Mouse (Mus musculus): Measurements from ENCODE around the gene Cd209e. TPM values are rescaled to one million over a fixed set of nuclear protein-coding genes. Genes with fewer than 3 reads are reported as not detected.
A peak's percentile ranks its signal among the peaks of the same experiment; 100 is the strongest.
"Not testable (repeated sequence)": the region's sequence is repeated elsewhere in the genome, so short reads cannot be mapped to it uniquely, and the experiment has no call there.

Cd209e gene
- total RNA-seq (2021) = not detected
- long read RNA-seq, experiment 1, partial matches to known transcripts = 0 of 1 reads
- long read RNA-seq, experiment 1, other reads (novel, unspliced or antisense) = 0 of 1 reads
- long read RNA-seq, experiment 2 = 0 reads

DNA sequence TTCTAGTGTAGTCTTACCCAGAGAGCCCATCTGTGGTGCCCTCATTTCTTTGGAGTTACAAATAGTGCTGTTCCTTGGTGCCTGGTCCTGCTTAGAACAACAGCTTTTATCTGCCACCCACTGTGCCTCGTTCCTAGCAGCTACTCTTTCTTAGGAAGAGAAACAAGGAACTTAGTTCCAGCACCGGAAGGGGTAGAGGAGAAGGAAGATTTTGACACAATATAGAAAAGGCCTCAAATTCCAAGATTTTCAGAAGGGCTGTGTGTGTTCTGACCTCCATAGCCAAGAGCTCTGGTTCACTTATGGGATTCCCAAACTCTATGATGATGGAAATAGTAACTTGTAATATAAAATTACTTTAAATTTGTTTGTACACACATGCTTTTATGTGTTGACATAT, at the start of gene Cd209e:
Gene Cd209e (minus strand): TSS at position 101 of the 400 bp plus-strand sequence.
- DNase-seq = no peak

DNA sequence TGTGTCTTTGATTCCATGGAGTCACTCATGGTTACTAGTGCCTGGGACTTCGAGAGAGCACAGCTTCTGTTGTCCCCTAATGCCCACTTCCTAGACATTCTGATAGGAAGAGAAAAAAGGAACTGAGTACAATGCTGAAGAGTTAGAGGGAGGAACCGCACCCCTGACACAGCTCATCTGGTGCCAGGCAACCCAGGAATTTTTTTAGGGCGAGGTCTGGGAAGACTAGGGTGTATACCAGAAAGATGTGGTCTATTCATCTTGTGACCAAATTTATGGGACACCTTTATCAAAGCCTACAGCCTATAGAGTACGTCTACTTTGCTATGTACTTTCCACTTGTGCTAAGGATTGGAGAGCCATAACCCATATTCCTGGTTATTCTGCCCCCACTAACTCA, 24.3 kb upstream of the Cd209e start, which contains the start of gene Cd209d:
Gene Cd209d (minus strand): TSS at position 101 of the 400 bp plus-strand sequence.
- DNase-seq = no peak

DNA sequence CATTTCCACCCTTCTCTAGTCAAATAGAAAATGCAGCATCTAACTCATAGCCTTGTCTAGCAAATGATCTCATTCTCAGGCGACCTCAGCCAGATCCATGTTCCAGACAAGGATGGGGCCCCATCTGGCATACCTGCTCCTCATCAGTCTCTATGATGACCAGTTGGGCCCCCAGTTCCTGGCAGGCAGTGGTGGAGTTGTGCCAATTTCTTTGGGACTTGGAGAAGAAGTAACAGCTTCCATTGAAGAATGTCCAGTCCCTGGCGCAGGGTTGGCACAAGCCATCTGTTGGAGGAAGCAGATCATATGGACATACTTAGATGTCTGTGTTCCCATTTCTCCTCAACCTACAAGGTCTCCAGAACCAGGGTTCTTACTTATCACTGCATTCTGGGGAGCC, 22.0 kb upstream of the Cd209e start:
- no peak for DNase-seq

DNA sequence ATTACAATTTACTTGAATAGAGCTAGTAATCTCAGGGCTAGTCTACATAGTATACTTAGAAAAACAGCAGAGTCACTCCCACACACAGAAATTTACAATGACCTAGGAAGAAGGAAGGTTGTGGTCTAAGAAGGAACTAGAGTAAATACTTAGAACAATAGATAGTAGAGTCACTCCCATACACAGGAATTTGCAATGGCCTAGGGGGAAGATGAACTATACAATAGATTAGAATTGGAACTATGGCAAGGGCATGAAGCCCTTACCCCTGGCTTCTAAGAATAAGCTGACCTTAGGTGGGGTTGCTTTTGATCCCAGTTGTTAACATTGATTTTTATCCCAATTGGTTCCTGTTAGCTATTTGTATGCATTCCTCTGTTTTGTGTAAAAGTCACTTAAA, 8.6 kb upstream of the Cd209e start:
- not testable (repeated sequence) for DNase-seq

DNA sequence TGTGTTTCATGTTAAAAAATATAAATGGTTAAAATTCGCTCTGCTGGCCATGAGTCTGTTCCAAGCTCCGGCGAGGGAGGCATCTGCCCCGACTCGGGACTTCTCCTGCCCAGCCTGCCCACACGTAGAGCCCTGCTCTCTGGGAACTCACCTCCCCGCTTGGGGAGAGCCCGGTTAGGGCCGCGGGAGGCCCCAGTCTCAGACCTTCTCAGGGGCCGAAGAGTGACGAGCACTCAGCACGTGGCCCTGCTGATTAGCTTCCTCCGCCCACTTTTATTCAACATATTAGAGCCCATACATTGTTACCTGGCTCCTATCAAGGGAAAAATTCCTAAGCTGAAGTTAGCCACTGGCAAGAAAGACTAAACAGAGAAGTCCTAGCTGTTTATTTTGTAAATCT, 51.0 kb downstream of the Cd209e start:
- peak; percentile 34 for DNase-seq

Other genes with a start within 250 kb of the Cd209e start
- 10 to 100 TPM; 33.1 to 33.9 TPM for gene Xab2, start 233.0 kb downstream of the Cd209e start, total RNA-seq (2021)
- 100 to 1,000 TPM; 104 to 118 TPM for gene Pet100, start 232.8 kb downstream of the Cd209e start, total RNA-seq (2021)
- gene Pcp2, start 228.8 kb downstream of the Cd209e start, total RNA-seq (2021) = not detected
- 10 to 100 TPM; 70.1 to 89.1 TPM for gene Stxbp2, start 223.4 kb downstream of the Cd209e start, total RNA-seq (2021)
- 10 to 100 TPM in 1 of 2 experiments, 1 to 10 TPM in 1; 3.7 to 33.4 TPM for gene Retn, start 198.5 kb downstream of the Cd209e start, total RNA-seq (2021)
- gene Mcemp1, start 188.6 kb downstream of the Cd209e start, total RNA-seq (2021) = 1 to 10 TPM; 1.2 to 1.7 TPM
- 10 to 100 TPM; 28.3 to 29.9 TPM for gene Fcor, start 181.9 kb downstream of the Cd209e start, total RNA-seq (2021)
- 10 to 100 TPM; 19.5 to 23.1 TPM for gene Trappc5, start 178.0 kb downstream of the Cd209e start, total RNA-seq (2021)
- 1 to 10 TPM; 2.5 to 3.4 TPM for gene Fcer2a, start 160.1 kb downstream of the Cd209e start, total RNA-seq (2021)
- gene Clec4g, start 133.7 kb downstream of the Cd209e start, total RNA-seq (2021) = 10 to 100 TPM in 1 of 2 experiments, 1 to 10 TPM in 1; 7.4 to 14.3 TPM
- under 1 TPM; 0.63 to 0.79 TPM for gene Cd209a, start 105.3 kb downstream of the Cd209e start, total RNA-seq (2021)
- 1 to 10 TPM in 1 of 2 experiments, under 1 TPM in 1; 0.88 to 1.3 TPM for gene Cd209d, start 24.2 kb upstream of the Cd209e start, total RNA-seq (2021)
- gene Cd209b, start 72.5 kb upstream of the Cd209e start, total RNA-seq (2021) = 1 to 10 TPM; 7.8 to 8.7 TPM
- gene Cd209c, start 100.4 kb upstream of the Cd209e start, total RNA-seq (2021) = under 1 TPM; 0.21 to 0.58 TPM